In genomic region chr1:135366380-135366779, GRCm38 (mm10) we compare ENCODE assay signal across 10 mouse cellular contexts. TPM values are rescaled to one million over a fixed set of nuclear protein-coding genes. Genes with fewer than 3 reads are reported as not detected.
"Had no signal": no experiment of that assay in that cellular context is flagged by ENCODE, and none has a peak within 500 bp of the region (broad histone marks: within the 10 kb centered on the region; RNA-seq: fewer than 3 reads in every experiment).

No protein-coding gene starts in this region.

- H3K4me3 ChIP-seq: limb, embryonic 10.5 days; liver, embryonic 15.5 days; midbrain, embryonic 12.5 days had no signal

- ATAC-seq: midbrain, embryonic 16.5 days had no signal

- DNase-seq: lung, embryonic 14.5 days; lung, postnatal 14 days; right cerebral cortex, postnatal 25 days; thymus, postnatal 4 days had no signal

- H3K27ac ChIP-seq: limb, embryonic 10.5 days; liver, embryonic 15.5 days; macrophage; midbrain, embryonic 12.5 days had no signal

RNA-seq across cellular contexts. Expression of gene Shisa4, which starts 8.7 kb away (rescaled TPM):
- total RNA-seq: megakaryocyte-erythroid progenitor cell, adult 5-6 weeks had no signal

RNA-seq across cellular contexts. Expression of gene Lmod1, which starts 41.8 kb away (rescaled TPM):
- total RNA-seq: megakaryocyte-erythroid progenitor cell, adult 5-6 weeks had no signal
- polyA plus RNA-seq: macrophage had no signal
